Mouse (Mus musculus): ENCODE data around the gene Gm37240. TPM values are rescaled to one million over a fixed set of nuclear protein-coding genes. Genes with fewer than 3 reads are reported as not detected.

The Gm37240 gene
- total and polyA plus RNA-seq, 2 experiments from 2014 or later: 0.43 to 1.9 TPM

DNA sequence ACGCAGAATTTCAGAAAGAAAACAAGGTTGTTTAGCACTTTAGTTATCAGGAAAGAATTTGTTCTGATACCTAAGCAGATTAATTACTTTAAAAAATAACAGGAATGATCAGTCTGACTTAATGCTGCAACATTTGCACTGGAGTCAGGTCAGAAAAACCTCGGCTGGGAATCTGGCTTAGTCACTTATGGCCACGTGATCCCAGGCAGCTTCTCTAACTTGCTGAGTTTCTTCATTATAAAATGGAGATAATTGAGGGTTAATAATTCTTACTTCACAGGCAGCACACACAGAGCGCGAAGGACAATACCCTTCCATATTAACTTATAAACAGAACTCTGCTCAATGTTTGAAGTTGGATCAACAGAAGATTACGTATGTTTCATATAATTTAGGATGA, 1350.3 kb downstream of the Gm37240 start:
- 82% methylated on average over 6 of the region's 6 CpGs for WGBS
- no peak for TF ChIP-seq CTCF (IDR thresholded peaks at IDR 0.05)
- Histone ChIP-seq H3K4me3 (ENCODE audit: low read depth, low read length) (no peak overlapping the region), H3K27me3 (ENCODE audit: insufficient read depth, low read length) (no peaks in the 10 kb centered on the region), H3K36me3 (ENCODE audit: insufficient read depth, low read length) (no peaks in the 10 kb centered on the region), H3K9me3 (ENCODE audit: low read length) (no peaks in the 10 kb centered on the region), H3K27ac (ENCODE audit: low read depth, low read length) (no peak overlapping the region), H3K9ac (replicated peaks; ENCODE audit: low read length, poor library complexity, severe bottlenecking) (no peak overlapping the region), H3K4me2 (ENCODE audit: low read depth, low read length, poor library complexity, severe bottlenecking) (no peak overlapping the region), H3K4me1 (ENCODE audit: insufficient read depth, low read length) (no peaks in the 10 kb centered on the region)
- no peak for DNase-seq (ENCODE audit: low spot score)
- ATAC-seq (ENCODE audit: low FRiP score): no peak

DNA sequence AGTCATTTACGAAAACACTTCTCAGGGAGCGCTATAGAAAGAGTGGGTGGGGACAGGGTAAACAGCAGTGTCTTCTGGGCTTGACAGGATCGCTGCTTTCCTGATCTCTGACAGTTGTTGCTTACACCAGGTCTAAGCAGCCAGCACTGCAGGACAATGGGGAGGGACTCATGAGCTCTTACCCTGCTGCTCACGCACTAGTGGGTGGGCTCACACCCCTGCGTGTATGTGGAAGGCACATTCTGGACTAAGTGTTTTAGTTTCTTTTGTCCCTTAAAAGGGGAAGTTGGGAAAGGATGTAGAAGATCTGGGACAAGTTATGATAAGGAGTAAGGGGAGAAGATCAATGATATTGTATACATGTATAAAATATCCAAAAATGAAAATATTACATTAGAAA, 1354.1 kb downstream of the Gm37240 start:
- Histone ChIP-seq H3K27me3 (ENCODE audit: insufficient read depth, low read length) (no peaks in the 10 kb centered on the region), H3K9me3 (ENCODE audit: low read length) (no peaks in the 10 kb centered on the region), H3K4me1 (ENCODE audit: insufficient read depth, low read length) (no peaks in the 10 kb centered on the region), H3K36me3 (ENCODE audit: insufficient read depth, low read length) (no peaks in the 10 kb centered on the region), H3K4me3 (ENCODE audit: low read depth, low read length) (no peak overlapping the region), H3K27ac (ENCODE audit: low read depth, low read length) (no peak overlapping the region), H3K4me2 (ENCODE audit: low read depth, low read length, poor library complexity, severe bottlenecking) (no peak overlapping the region), H3K9ac (replicated peaks; ENCODE audit: low read length, poor library complexity, severe bottlenecking) (no peak overlapping the region)
- WGBS: 74% methylated on average over 5 of the region's 5 CpGs
- no peak for ATAC-seq (ENCODE audit: low FRiP score)
- no peak for TF ChIP-seq CTCF (IDR thresholded peaks at IDR 0.05)
- no peak for DNase-seq (ENCODE audit: low spot score)

- DNase-seq (ENCODE audit: low spot score): no peak
- H3K9ac ChIP-seq (replicated peaks; ENCODE audit: low read length, poor library complexity, severe bottlenecking): no peak overlapping the region
- 90% methylated on average over 2 of the region's 2 CpGs for WGBS
Observed at GRCm38 (mm10) chr3:84529021-84529420, 1358.3 kb downstream of the Gm37240 start.

DNA sequence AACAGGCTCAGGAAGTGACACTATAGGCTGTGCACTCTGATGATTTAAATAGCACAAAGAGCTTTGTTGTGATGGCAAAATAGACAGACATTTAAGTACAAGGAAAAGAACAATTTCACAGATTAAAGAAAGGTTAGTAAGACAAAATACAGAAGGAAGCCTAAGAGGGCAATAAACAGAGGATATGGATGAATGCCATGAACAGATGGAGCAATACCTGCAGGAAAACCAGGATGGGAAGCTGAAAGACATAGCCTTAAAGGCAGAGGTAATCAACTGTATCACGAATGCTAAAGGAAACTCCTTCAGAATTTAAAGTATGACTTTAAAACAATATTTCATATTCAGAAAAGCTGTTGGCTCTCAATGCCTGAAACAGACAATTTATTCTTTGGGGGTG, 1362.4 kb downstream of the Gm37240 start:
- no peak overlapping the region for H3K9ac ChIP-seq (replicated peaks; ENCODE audit: low read length, poor library complexity, severe bottlenecking)
- no peak for TF ChIP-seq CTCF (IDR thresholded peaks at IDR 0.05)
- no peak overlapping the region for H3K4me3 ChIP-seq (ENCODE audit: low read depth, low read length)
- no peaks in the 10 kb centered on the region for H3K36me3 ChIP-seq (ENCODE audit: insufficient read depth, low read length)
- no peaks in the 10 kb centered on the region for H3K4me1 ChIP-seq (ENCODE audit: insufficient read depth, low read length)
- H3K27ac ChIP-seq (ENCODE audit: low read depth, low read length): no peak overlapping the region
- DNase-seq (ENCODE audit: low spot score): no peak
- ATAC-seq (ENCODE audit: low FRiP score): no peak
- 83% methylated on average over 1 of the region's 1 CpGs for WGBS
- H3K9me3 ChIP-seq (ENCODE audit: low read length): no peaks in the 10 kb centered on the region
- no peak overlapping the region for H3K4me2 ChIP-seq (ENCODE audit: low read depth, low read length, poor library complexity, severe bottlenecking)
- H3K27me3 ChIP-seq (ENCODE audit: insufficient read depth, low read length): no peaks in the 10 kb centered on the region

More at GRCm38 (mm10) chr3:84529021-84529420, 1358.3 kb downstream of the Gm37240 start:
- H3K4me1 ChIP-seq (ENCODE audit: insufficient read depth, low read length): no peaks in the 10 kb centered on the region
- no peak overlapping the region for H3K4me3 ChIP-seq (ENCODE audit: low read depth, low read length)
- no peaks in the 10 kb centered on the region for H3K36me3 ChIP-seq (ENCODE audit: insufficient read depth, low read length)
- no peak for ATAC-seq (ENCODE audit: low FRiP score)
- H3K4me2 ChIP-seq (ENCODE audit: low read depth, low read length, poor library complexity, severe bottlenecking): no peak overlapping the region
- H3K9me3 ChIP-seq (ENCODE audit: low read length): no peaks in the 10 kb centered on the region
- TF ChIP-seq CTCF (IDR thresholded peaks at IDR 0.05): no peak
- no peak overlapping the region for H3K27ac ChIP-seq (ENCODE audit: low read depth, low read length)
- no peaks in the 10 kb centered on the region for H3K27me3 ChIP-seq (ENCODE audit: insufficient read depth, low read length)

DNA sequence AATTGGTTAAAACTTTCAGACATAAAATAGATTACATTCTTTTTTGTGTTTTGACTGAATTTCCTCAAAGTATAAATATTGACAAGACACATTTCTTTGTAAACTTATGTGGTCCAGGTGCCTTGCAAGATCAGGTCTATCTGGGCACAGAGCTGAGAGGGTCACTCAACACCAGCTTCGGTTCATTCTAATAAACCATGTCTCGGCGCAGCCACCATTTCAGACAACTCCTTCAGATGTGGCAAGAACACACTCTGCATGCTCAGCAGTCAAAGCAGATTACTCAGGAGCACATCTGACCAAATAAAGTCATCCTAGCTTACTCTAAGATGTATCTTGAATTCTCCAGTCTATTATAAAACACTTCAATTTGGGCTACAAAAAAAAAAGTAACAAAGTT, 1371.2 kb downstream of the Gm37240 start:
- WGBS: 87% methylated on average over 3 of the region's 3 CpGs
- Histone ChIP-seq H3K9ac (replicated peaks; ENCODE audit: low read length, poor library complexity, severe bottlenecking) (no peak overlapping the region), H3K27ac (ENCODE audit: low read depth, low read length) (no peak overlapping the region), H3K27me3 (ENCODE audit: insufficient read depth, low read length) (no peaks in the 10 kb centered on the region), H3K9me3 (ENCODE audit: low read length) (no peaks in the 10 kb centered on the region), H3K4me2 (ENCODE audit: low read depth, low read length, poor library complexity, severe bottlenecking) (no peak overlapping the region), H3K4me3 (ENCODE audit: low read depth, low read length) (no peak overlapping the region), H3K36me3 (ENCODE audit: insufficient read depth, low read length) (no peaks in the 10 kb centered on the region), H3K4me1 (ENCODE audit: insufficient read depth, low read length) (no peaks in the 10 kb centered on the region)
- no peak for TF ChIP-seq CTCF (IDR thresholded peaks at IDR 0.05)
- no peak for ATAC-seq (ENCODE audit: low FRiP score)
- no peak for DNase-seq (ENCODE audit: low spot score)

DNA sequence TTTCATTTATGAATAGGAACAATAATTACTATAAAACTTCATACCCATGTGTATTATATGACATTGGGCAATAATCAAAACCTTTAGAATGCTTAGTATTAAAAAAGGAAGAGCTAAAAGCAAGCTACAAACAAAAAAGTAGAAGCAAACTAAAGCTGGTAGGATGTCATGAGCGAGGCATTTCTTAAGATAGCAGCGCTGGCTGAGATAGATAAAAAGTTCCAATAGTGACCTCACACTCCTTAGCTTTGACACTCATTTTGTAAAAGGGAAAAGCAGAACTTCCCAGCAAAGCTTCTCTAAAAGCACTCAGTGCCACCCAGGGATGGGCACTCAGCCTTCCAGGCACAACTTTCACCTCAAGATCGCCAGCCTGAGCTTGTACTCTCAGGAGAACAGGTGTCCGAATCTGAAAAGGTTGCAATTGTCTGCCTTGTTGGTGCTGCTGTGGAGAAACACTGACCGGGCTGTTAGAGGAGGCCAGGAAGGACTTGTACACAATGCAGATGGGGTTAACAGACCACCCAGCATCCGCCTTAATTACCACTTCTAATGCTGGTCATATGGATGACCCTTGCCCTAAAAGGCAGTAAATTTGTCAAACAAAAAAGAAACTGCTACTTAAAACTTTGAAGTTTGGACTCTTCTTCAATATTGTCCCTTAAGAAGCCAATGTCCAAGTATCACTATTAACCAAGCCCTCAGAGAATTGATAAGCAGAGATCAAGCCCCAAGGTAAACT, 1374.4 kb downstream of the Gm37240 start:
- Histone ChIP-seq H3K4me1 (ENCODE audit: insufficient read depth, low read length) (no peaks in the 10 kb centered on the region), H3K36me3 (ENCODE audit: insufficient read depth, low read length) (no peaks in the 10 kb centered on the region), H3K4me2 (ENCODE audit: low read depth, low read length, poor library complexity, severe bottlenecking) (no peak overlapping the region), H3K9ac (replicated peaks; ENCODE audit: low read length, poor library complexity, severe bottlenecking) (no peak overlapping the region), H3K27ac (ENCODE audit: low read depth, low read length) (no peak overlapping the region), H3K9me3 (ENCODE audit: low read length) (no peaks in the 10 kb centered on the region), H3K27me3 (ENCODE audit: insufficient read depth, low read length) (no peaks in the 10 kb centered on the region), H3K4me3 (ENCODE audit: low read depth, low read length) (no peak overlapping the region)
- TF ChIP-seq CTCF (IDR thresholded peaks at IDR 0.05): no peak
- DNase-seq (ENCODE audit: low spot score) (no peak), ATAC-seq (ENCODE audit: low FRiP score) (no peak)
- WGBS: 85% methylated on average over 6 of the region's 6 CpGs

All from midbrain, postnatal 0 days (tissue).